Mouse (Mus musculus) heart, postnatal 0 days (tissue): Measurements from ENCODE around the gene Zswim3.

Experiments
- CTCF ChIP-seq: IDR thresholded peaks from 2 replicates; pipeline ENCODE4 v1.5.1; 2016; ENCODE audit warnings: antibody characterized with exemption, control low read depth, low read depth
- EP300 ChIP-seq: IDR thresholded peaks from 2 replicates; pipeline ENCODE4 v1.6.1; 2016; ENCODE audit warnings: antibody characterized with exemption, low read depth

DNA sequence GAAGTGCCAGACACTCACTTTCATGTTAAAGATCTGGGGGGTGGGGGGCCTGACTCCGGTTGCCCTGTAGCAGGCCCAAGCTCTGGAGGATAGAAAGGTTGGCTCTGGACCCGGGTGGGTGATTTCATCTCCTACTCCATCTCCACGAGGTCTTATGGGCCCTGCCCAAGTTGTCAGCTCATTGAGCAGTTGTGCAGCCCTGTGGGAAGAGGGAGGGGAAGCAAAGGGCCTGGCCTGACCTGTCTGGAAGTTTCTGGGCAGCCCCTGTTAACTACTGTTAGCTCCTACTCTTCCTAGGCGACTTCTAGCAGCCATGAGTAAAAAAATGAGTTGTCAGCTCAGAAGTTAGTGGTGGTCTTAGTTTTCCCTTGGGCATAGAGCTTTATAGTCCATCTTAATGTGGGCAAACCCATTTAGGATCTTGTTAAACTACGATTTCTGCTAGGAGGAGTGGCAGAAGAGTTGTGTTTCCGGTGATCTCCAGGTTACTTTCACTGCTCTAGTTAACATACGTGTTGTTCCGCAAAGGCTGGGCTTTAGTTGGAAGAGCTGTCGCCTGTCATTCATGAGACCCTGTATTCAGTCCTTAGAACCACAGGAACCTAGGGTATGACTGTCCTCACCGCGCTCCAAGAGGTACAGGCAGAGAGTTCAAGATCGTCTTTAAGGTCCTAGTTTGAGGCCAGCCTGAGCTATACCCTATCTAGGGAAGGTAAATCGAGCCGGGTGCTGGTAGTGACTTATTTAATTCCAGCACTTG lies 31.5 kb upstream of the Zswim3 start:
- TF ChIP-seq CTCF (no peak), EP300 (no peak)
